24 mouse cellular contexts compared by ENCODE assay signal in genomic region chr3:98496762-98497161, GRCm38 (mm10). TPM values are rescaled to one million over a fixed set of nuclear protein-coding genes. Genes with fewer than 3 reads are reported as not detected.
DNase-seq lines count a peak whose midpoint lies in the region; ATAC-seq lines count a peak whose summit lies in the region.
"Not testable (repeated sequence)": the region's sequence is repeated elsewhere in the genome, so short reads cannot be mapped to it uniquely, and the experiment has no call there.
"Had no signal": no experiment of that assay in that cellular context is flagged by ENCODE, and none has a peak within 500 bp of the region (broad histone marks: within the 10 kb centered on the region; RNA-seq: fewer than 3 reads in every experiment).

No protein-coding gene starts in this region.

- H3K9ac ChIP-seq in forebrain, embryonic 13.5 days; hindbrain, embryonic 16.5 days (ENCODE audit: low read depth, low read length); kidney, embryonic 15.5 days; liver, embryonic 13.5 days; midbrain, embryonic 16.5 days (ENCODE audit: low read depth, low read length): not testable (repeated sequence)

- peak; percentile 51 for ATAC-seq in forebrain, embryonic 13.5 days
- ATAC-seq in frontal cortex, adult (ENCODE audit: low TSS enrichment): peak; percentile 85
- peak; percentile 71 for ATAC-seq in hindbrain, embryonic 16.5 days
- ATAC-seq in kidney, embryonic 15.5 days (replicated peaks; ENCODE audit: low FRiP score): peak; percentile 44; the same call in 1 of the 2 replicates
- ATAC-seq in liver, embryonic 13.5 days (ENCODE audit: low read depth): peak; percentile 34; the same call in 1 of the 2 replicates
- peak; percentile 68 for ATAC-seq in megakaryocyte-erythroid progenitor cell, adult 5-6 weeks (replicated peaks; ENCODE audit: low FRiP score, low TSS enrichment, poor library complexity, severe bottlenecking)
- ATAC-seq in midbrain, embryonic 16.5 days: peak; percentile 73

- H3K27me3 ChIP-seq in forebrain, embryonic 13.5 days; hindbrain, embryonic 16.5 days (replicated peaks; ENCODE audit: control insufficient read depth, insufficient read depth, low read length); kidney, embryonic 15.5 days; liver, embryonic 13.5 days; midbrain, embryonic 16.5 days (ENCODE audit: control insufficient read depth, insufficient read depth, low read depth, low read length): not testable (repeated sequence)

- H3K4me1 ChIP-seq in forebrain, embryonic 13.5 days; hindbrain, embryonic 16.5 days (ENCODE audit: control insufficient read depth, insufficient read depth, low read depth, low read length); kidney, embryonic 15.5 days; liver, embryonic 13.5 days (replicated peaks); midbrain, embryonic 16.5 days (ENCODE audit: control insufficient read depth, insufficient read depth, low read length): not testable (repeated sequence)

- not testable (repeated sequence) for H3K4me3 ChIP-seq in forebrain, embryonic 13.5 days; hindbrain, embryonic 16.5 days (ENCODE audit: low read length); kidney, embryonic 15.5 days (replicated peaks); liver, embryonic 13.5 days (replicated peaks); midbrain, embryonic 16.5 days (ENCODE audit: low read depth, low read length)

- H3K9me3 ChIP-seq in forebrain, embryonic 13.5 days (replicated peaks); hindbrain, embryonic 16.5 days (ENCODE audit: control insufficient read depth, low read length); kidney, embryonic 15.5 days (replicated peaks); liver, embryonic 13.5 days (replicated peaks); midbrain, embryonic 16.5 days (replicated peaks; ENCODE audit: control insufficient read depth, low read length, poor library complexity, severe bottlenecking): not testable (repeated sequence)

- not testable (repeated sequence) for H3K27ac ChIP-seq in forebrain, embryonic 13.5 days; hindbrain, embryonic 16.5 days (ENCODE audit: low read depth, low read length); kidney, embryonic 15.5 days; liver, embryonic 13.5 days; midbrain, embryonic 16.5 days (ENCODE audit: low read length)

- not testable (repeated sequence) for DNase-seq in liver, embryonic 13.5 days

- not testable (repeated sequence) for H3K36me3 ChIP-seq in forebrain, embryonic 13.5 days (ENCODE audit: poor library complexity, severe bottlenecking); hindbrain, embryonic 16.5 days (ENCODE audit: control insufficient read depth, insufficient read depth, low read length); kidney, embryonic 15.5 days; liver, embryonic 13.5 days; midbrain, embryonic 16.5 days (ENCODE audit: control insufficient read depth, insufficient read depth, low read length)

- not testable (repeated sequence) for H3K4me2 ChIP-seq in forebrain, embryonic 13.5 days; hindbrain, embryonic 16.5 days (ENCODE audit: low read length); kidney, embryonic 15.5 days; liver, embryonic 13.5 days; midbrain, embryonic 16.5 days (ENCODE audit: low read length)

- no CpG with 5 or more reads among the region's 2 CpGs for WGBS in forebrain, embryonic 13.5 days
- no CpG with 5 or more reads among the region's 2 CpGs for WGBS in hindbrain, embryonic 16.5 days
- no CpG with 5 or more reads among the region's 2 CpGs for WGBS in kidney, embryonic 15.5 days
- WGBS in liver, embryonic 13.5 days (ENCODE audit: insufficient replicate concordance): no CpG with 5 or more reads among the region's 2 CpGs
- WGBS in midbrain, embryonic 16.5 days: no CpG with 5 or more reads among the region's 2 CpGs

RNA-seq across cellular contexts. Expression of gene Hsd3b4, which starts 13.6 kb away (rescaled TPM):
- not detected in 2 replicates for polyA plus RNA-seq in forebrain, embryonic 13.5 days (2015; fragmentation: Nextera tagmentation; extraction: Ambion mirVana)
- not detected in 2 replicates for polyA plus RNA-seq in hindbrain, embryonic 16.5 days (2015; fragmentation: Nextera tagmentation; extraction: Ambion mirVana)
- polyA plus RNA-seq in kidney, embryonic 15.5 days (2015; fragmentation: Nextera tagmentation; extraction: Ambion mirVana): 30.2 and 36.1 TPM in 2 replicates
- polyA plus RNA-seq in liver, embryonic 13.5 days (2015; fragmentation: Nextera tagmentation; extraction: Ambion mirVana): 0.17 and 0.31 TPM in 2 replicates
- total RNA-seq in megakaryocyte-erythroid progenitor cell, adult 5-6 weeks (2014; fragmentation: Nextera tagmentation): not detected in 2 replicates
- total RNA-seq in megakaryocyte-erythroid progenitor cell, adult 5-6 weeks (2017): not detected in 2 replicates
- not detected in 2 replicates for polyA plus RNA-seq in midbrain, embryonic 16.5 days (2015; fragmentation: Nextera tagmentation; extraction: Ambion mirVana)
- total RNA-seq: adrenal gland, adult 18-20 months; adrenal gland, postnatal 25 days; gastrocnemius, adult 8-10 months; gastrocnemius, postnatal 4 days; heart, adult 8-10 months; heart, postnatal 10 days; left cerebral cortex, postnatal 10 days had no signal
- polyA plus RNA-seq: CD4-positive, CD25-positive, alpha-beta regulatory T cell, adult 4 months; embryonic facial prominence, embryonic 13.5 days; forebrain, embryonic 10.5 days; heart, embryonic 13.5 days; hindbrain, embryonic 10.5 days; limb, embryonic 10.5 days; limb, embryonic 15.5 days; lung, postnatal 0 days; midbrain, embryonic 10.5 days had no signal

RNA-seq across cellular contexts. Expression of gene Gm4450, which starts 39.8 kb away (rescaled TPM):
- not detected in 2 replicates for polyA plus RNA-seq in forebrain, embryonic 13.5 days (2015; fragmentation: Nextera tagmentation; extraction: Ambion mirVana)
- 0.19 TPM in 1 of 2 replicates, not detected in the other for polyA plus RNA-seq in hindbrain, embryonic 16.5 days (2015; fragmentation: Nextera tagmentation; extraction: Ambion mirVana)
- 25.8 and 26.4 TPM in 2 replicates for polyA plus RNA-seq in kidney, embryonic 15.5 days (2015; fragmentation: Nextera tagmentation; extraction: Ambion mirVana)
- polyA plus RNA-seq in liver, embryonic 13.5 days (2015; fragmentation: Nextera tagmentation; extraction: Ambion mirVana): not detected in 2 replicates
- total RNA-seq in megakaryocyte-erythroid progenitor cell, adult 5-6 weeks (2014; fragmentation: Nextera tagmentation): not detected in 2 replicates
- total RNA-seq in megakaryocyte-erythroid progenitor cell, adult 5-6 weeks (2017): not detected in 2 replicates
- 0.12 TPM in 1 of 2 replicates, not detected in the other for polyA plus RNA-seq in midbrain, embryonic 16.5 days (2015; fragmentation: Nextera tagmentation; extraction: Ambion mirVana)
- total RNA-seq: adrenal gland, adult 18-20 months; adrenal gland, postnatal 25 days; gastrocnemius, adult 8-10 months; gastrocnemius, postnatal 4 days; heart, adult 8-10 months; heart, postnatal 10 days; left cerebral cortex, postnatal 10 days had no signal
- polyA plus RNA-seq: CD4-positive, CD25-positive, alpha-beta regulatory T cell, adult 4 months; embryonic facial prominence, embryonic 13.5 days; forebrain, embryonic 10.5 days; heart, embryonic 13.5 days; hindbrain, embryonic 10.5 days; limb, embryonic 10.5 days; limb, embryonic 15.5 days; lung, postnatal 0 days; midbrain, embryonic 10.5 days; thymus, adult 2 months had no signal

Comparison
In these comparisons a context has a peak if more than half of its experiments do, and no peak if none do; other contexts are left out.
1. ATAC-seq: peak in every context shown above with its lines; median percentile 85 in frontal cortex, adult; 73 in midbrain, embryonic 16.5 days; 71 in hindbrain, embryonic 16.5 days; 68 in megakaryocyte-erythroid progenitor cell, adult 5-6 weeks; 51 in forebrain, embryonic 13.5 days; 44 in kidney, embryonic 15.5 days; 34 in liver, embryonic 13.5 days.
2. RNA of gene Hsd3b4, which starts 13.6 kb away (polyA plus RNA-seq): 30.2 to 36.1 TPM in kidney, embryonic 15.5 days; 0.17 to 0.31 TPM in liver, embryonic 13.5 days, not detected in forebrain, embryonic 13.5 days, not detected in hindbrain, embryonic 16.5 days and not detected in midbrain, embryonic 16.5 days; every median in the first group is over 10 times any median in the second.
3. RNA of gene Gm4450, which starts 39.8 kb away (polyA plus RNA-seq): 25.8 to 26.4 TPM in kidney, embryonic 15.5 days; 0.19 TPM in hindbrain, embryonic 16.5 days, not detected in forebrain, embryonic 13.5 days, not detected in liver, embryonic 13.5 days and 0.12 TPM in midbrain, embryonic 16.5 days; every median in the first group is over 10 times any median in the second.